Mouse (Mus musculus): ENCODE measurements around the gene Spata17.

The Spata17 gene

DNA sequence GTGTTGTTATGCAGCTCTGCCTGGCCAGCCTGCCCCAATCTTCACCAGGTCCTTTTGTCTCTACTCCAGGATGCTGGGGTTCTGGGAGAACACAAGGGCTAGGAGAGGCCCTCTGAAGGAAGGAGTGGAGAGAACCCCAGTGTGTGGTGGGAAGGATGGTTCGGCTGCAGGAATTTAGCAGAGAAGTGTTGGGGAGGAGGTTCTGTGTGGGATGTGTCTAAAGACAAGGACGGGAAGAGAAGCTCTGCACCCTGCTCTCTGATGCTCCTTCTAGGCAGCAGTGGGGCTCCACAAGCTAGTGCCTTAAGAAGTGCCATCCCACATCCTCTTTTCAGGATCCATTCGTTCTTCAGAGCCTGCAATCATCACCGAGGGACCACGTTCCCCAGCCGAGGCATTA, 129.2 kb downstream of the Spata17 start:
- DNase-seq (ENCODE audit: low spot score in 2 of 2), result no peak

DNA sequence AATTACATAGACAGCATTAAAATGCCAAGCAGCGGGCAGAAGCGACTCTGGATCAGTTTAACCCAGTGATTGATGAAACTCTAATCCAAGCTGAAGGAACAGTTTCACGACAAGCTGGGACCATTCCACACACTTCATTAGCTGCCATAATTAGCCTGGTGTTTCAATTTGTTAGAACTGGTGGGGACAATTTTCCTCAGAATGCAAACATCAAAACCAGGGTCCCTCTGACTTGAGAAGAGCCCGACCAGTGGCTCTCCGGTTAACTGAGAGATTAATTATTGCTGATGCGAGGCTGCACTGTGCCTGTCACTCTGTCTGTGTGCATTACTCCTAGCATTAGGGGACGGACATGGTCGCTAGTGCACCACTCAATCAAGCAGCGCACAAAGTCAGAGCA, 137.9 kb downstream of the Spata17 start:
- DNase-seq (ENCODE audit: low spot score in 2 of 2), result no peak

DNA sequence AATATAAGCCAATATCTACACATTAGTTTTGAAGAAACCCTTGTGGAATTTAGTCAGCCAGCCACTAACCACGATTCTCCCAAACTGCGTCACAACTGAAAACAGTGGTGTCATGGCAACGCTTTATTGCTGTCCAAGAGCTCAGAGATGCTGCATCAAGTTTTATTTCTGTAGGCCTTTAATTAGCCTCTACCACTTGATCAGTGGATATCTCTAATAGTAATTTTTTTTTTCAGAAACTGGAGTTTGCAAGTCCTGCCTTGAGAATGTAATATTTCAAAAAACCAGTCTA, 138.3 kb downstream of the Spata17 start:
- DNase-seq (ENCODE audit: low spot score in 2 of 2), result no peak

DNA sequence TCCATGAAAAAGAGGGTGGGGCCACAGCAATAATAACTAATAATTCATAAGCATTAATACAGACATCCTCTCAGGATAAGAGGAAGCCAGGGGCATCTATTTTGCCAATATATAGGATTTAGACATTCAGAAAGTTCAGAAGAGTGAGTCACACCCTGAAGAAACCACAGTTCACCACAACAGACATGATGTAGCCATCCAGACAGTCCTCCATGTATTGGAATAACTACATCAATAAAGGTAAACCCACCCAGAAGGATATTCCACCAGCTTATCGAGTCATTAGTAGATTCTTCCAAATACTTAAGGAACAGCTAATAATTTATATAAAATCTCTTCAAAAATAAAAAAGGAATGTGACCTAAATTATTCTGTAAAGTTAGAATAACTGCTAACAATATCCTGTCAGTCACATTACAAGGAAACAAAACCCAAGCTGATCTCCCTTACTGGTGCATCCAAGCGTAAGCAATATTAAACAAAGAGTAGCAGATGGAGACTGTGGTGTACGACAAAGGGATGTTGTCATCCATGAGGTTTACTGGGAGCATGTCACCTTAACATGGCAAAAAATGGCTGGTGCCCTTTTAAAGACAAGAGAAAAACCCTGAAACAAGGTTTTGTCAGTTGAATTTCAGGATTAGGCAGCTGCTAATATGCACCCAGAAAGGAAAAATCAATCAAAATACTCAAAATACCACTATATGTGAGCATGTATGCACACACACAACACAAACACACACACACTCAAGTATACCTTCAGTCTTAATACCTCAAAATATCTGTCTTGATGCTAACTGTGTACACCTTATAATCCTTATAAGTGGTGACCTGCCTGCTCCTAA, 138.8 kb downstream of the Spata17 start:
- no peak for DNase-seq (ENCODE audit: low spot score in 2 of 2)

DNA sequence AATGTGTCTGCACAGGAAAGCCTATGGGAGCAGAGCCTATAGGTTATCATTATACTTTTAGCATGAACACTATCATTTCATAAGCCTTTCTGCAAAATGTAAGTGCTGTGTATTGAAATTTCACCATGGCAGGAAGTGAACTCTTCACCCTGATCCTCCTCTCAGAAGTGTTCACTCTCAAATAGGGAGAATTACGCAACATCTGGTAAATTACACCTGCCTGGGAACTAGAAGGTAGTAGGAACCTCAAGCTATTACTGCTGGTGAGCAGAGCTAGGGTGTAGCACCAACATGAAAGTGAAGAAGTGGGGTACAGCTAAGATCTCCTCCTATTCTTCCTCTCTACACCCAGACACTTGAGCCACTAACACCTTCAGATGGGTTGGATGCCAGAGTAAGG, 155.4 kb downstream of the Spata17 start:
- DNase-seq (ENCODE audit: low spot score in 2 of 2), result no peak

DNA sequence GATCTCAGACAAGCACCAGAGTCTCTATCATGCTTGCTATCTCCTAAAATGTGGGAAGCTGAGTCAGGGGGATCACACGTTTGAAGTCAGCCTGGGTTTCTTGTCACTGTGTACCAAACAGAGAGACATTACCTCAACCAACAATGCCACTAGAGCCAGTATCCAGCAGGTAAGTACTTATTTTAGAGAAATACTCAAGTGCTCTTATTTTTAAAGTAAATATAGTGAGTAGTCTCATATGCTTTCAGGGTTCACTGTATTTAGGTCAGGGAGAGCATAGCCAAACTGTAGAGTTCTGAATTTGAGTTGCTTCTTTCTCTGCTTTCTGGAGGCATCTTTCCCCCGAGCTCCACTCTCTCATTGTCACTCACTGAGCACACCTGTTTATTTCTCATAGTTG, 160.9 kb downstream of the Spata17 start:
- no peak for DNase-seq (ENCODE audit: low spot score in 2 of 2)

DNA sequence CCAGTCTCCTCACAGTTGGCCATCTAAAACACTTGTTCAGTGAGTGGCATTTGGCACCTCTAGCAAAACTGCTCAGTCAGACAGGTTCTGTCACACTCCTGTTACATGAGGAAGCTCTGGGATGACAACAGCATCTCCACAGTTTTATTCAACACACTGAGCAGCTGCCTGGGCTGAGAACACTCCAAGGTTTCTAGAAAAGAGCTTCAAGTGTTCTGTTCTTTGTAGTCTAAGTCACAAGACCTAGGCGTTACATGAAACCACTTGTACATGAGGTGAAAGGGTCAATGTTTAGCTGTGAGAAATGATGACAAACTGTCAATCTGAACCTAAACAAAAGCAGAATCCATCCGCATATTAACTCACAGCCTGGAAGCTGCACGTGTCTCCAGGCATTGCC, 161.4 kb downstream of the Spata17 start:
- no peak for DNase-seq (ENCODE audit: low spot score in 2 of 2)

DNA sequence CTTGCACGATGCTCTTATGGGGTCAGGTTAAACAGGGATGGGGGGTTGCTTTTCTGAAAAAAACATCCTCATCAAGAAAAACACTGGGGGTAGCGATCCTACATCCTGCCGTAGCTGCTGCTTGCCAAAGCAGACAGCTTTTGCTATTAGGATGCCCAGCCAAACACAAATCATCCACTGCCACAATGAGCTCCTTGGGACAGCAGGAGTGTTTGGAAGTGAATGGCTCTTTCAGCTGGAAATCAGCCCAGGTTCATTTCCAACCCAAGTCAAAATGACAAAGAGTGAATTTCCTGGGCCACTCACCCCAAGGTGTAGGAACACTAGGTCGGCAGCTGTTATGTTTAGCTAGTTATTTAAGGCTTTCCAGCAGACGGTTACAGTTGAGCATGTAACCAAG, 162.7 kb downstream of the Spata17 start:
- no peak for DNase-seq (ENCODE audit: low spot score in 2 of 2)

DNA sequence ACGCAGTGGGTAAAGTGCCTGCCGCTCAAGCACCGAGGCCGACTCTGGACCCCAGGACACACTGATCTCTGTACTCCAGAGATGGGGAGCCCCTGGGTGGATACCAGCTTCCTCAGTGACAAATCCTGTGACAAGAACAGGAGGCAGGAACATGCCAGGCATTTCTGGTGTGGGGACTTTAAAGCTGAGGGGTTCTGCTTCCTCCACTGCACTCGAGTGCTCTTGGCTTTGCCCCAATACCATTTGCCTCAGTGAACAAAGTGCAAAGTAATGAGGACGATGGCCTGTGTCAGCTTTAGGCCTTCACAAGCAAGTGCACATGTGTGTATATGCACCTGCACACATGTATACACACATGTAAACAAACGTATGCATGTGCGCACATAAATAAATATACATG, 164.0 kb downstream of the Spata17 start:
- no peak for DNase-seq (ENCODE audit: low spot score in 2 of 2)

DNA sequence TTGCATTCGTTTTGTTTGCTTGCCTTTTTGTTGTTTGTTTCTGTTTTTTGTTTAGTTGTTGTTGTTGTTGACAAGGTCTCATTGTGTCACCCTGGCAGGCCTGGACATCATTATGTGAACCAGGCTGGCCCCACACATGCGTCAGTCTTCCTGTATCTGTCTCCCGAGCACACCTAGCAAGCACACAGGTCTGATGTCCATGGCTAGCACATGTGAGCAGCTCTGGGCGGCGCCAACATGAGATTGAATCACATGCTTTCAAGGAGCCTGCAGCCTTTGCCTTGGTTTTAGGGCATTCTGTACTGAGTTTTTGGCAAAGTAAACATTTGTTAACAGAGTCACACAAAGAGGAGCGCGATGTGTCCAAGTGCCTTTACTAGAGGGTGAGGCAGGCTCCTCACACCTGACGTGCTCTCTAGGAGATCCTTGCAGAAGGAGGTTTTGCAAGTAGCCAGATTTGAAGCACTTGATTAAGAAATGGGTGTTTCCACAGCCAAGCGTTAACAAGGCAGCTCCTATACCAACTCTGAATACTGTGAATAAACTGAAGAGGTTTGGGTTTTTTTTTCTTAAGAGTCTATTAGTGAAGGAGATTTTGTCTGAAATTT, 166.5 kb downstream of the Spata17 start:
- no peak for DNase-seq (ENCODE audit: low spot score in 2 of 2)

DNA sequence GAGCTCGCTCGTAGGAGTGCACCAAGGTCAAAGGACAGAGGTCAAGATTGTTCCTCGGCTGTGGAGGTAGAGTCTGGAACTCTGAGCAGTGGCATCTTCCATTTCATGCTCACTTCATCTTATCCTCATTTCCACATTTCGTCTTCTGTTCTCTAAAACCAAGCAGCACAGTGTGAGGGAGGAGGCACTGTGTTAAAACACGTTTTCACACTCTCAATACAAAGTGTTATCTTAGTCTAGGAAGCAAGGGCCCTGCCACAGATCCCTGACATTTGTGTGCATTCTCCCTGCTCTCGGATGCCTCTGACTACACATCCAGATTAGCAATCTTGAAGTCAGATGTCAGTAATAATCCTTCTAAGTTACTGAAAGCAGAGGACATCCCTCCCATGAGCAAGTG, 170.5 kb downstream of the Spata17 start:
- no peak for DNase-seq (ENCODE audit: low spot score in 2 of 2)

DNA sequence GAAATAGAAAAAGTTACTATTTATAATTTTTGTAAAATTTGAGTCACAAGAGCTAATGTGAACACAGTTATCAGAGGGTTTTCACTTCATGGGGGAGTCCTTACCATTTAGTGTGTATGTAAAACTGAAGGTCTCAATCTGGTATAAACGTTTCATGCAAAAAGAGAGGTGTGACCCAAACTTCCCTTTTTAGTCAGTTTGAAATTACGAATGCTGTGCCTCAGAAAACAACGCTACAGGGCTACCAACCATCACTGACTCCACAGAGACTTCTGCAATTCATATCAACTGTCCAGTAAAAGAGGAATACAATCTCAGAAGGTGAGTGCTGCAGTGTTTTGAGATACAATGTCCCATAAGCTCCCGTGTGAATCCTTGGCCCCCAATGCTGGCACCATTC, 175.5 kb downstream of the Spata17 start:
- no peak for DNase-seq (ENCODE audit: low spot score in 2 of 2)

DNA sequence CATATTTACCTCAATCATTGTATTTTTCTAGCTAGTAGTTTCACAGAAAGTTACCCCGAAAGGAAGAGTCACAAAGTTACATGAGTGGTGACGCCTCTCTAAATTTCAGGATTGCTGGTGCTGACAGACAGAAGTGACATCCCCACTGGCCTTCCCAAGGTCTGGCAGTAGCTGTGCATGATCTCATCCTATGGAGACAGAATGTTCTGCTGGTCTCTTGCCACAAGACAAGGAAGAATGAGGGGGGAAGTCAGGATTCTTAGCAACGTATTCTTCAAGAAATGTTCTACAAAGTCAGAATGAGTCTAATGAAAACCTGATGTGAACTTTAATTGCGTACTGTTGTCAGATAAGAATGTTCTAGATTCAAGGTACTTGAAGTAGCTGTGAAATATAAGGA, 179.5 kb downstream of the Spata17 start:
- no peak for DNase-seq (ENCODE audit: low spot score in 2 of 2)

DNA sequence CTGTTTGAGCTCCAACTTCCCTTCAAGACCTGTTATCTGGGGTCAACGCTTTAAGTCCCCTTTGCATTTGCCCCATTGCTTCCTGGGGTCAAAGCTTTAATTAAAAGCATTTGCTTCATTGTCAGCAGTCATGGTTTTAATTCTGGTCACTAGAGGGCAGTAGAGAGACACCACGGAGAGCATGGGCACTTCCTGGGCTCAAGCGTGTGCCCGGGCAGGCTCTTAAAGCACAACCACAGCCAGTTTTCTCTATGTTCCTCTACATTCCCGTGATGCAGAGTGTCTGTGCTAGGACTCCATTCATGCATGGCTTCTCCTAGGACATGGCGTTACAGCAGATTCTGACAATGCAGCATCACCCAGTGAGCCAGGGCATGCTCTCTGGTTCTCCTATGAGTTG, 183.5 kb downstream of the Spata17 start:
- no peak for DNase-seq (ENCODE audit: low spot score in 2 of 2)

DNA sequence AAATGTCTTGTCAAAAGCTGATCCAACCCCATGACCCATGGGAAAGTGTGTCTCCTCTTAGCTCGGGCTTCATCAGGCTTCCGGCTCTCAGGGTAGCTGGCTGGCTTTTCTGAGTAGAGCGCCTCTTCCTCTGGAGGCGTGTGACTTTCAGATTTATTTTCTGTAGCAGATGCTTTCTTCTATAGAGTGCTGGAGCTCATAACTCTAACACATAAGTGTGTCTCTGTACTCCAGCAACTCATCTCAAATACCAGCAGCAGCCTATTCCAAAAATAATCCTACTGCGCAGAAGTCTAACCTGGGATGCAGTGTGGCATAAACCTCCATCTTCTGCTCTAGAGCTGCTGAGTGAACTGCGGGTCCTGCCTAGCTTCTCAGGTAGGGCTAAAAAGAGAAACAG, 186.4 kb downstream of the Spata17 start:
- no peak for DNase-seq (ENCODE audit: low spot score in 2 of 2)

DNA sequence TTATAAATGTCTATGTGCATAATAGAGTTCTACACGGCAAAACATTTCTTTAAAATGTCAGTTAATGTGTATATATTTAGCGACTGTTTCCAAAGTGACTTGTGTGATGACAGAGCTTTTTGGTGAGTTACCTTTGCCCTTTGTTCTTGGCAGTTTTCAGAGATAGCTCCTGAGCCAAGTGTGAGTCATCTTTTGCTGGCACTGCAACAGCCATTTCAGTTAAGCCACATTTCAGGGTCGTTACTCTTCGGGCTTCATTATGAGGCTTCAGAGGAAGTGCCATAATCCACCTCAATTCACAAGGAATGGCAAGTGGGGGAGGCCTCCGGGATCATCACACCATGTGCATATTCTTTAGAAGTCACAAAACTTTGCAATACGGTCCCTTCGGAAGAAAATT, 195.3 kb downstream of the Spata17 start:
- DNase-seq (ENCODE audit: low spot score in 2 of 2), result no peak

DNA sequence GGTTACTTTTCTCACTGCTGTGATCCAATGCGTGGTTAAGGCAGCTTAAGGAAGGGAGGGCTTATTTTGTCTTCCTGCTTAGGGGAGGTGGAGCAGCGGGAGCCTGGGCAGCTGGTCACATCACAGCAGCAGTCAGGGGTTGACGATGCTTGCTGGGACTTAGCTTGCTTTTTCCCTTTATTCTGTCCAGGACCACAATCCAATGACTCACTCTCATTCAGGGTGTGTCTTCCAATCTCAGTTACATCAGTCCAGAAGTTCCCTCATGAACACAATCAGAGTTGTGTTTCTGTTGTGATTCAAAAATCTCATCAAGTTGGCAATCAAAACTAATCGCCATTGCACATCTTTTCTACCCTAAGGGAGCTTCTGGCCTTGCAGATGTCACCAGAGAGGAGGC, 199.1 kb downstream of the Spata17 start:
- DNase-seq (ENCODE audit: low spot score in 2 of 2), result no peak

DNA sequence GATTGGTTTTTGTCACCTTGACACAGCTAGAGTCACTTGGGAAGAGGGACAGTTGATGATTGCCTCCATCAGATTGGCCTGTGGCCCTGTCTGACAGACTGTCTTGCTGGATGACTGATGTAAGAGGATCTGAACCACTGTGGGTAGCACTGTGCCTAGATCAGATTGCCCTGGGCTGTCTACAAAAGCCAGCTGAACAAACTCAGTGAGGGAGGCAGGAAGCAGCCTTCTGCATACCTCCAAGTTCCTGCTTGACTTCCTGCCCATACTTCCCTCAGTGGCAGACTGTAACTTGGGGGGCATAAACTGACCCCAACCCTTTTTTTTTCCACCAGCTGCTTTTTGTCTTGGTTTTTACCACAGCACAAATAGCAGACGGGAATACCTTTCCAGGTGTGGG, 199.6 kb downstream of the Spata17 start:
- no peak for DNase-seq (ENCODE audit: low spot score in 2 of 2)

DNA sequence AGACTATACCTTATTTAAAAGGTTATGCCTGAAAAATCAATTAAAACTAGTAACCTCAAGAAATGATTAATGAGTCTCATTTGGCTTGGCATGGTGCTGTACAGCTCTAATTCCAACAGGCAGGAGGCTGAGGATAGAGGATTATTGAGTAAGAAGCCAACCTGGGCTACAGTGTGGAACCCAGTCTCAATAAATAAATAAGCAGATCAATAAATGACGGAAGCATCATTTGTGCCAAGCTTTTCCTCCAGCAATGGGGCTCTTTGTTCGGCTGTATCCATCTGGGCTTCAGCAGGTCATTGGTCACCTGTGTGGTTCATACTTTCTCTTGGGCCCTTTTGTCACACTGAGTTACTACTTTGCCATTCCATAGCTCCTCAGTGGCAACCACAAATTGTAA, 201.1 kb downstream of the Spata17 start:
- no peak for DNase-seq (ENCODE audit: low spot score in 2 of 2)

DNA sequence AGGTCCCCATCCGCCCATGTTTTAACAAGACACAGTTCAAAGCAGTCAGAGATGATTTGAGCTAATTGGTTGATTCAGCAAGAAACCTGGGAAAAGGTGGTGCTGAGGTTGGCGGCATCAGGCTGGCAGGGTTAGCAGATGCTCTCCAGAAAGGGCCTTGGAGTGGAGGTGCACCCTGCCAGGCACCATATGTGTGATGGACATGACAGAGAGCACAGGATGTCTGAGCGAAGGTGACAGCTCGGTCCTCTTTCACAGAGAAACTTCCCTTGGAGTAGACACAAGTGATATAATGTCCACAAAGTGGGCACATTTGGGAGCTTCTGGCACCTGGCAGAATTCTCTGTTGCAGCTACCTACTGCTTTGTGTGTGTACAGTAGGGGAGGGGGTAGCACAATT, 203.7 kb downstream of the Spata17 start:
- no peak for DNase-seq (ENCODE audit: low spot score in 2 of 2)

DNA sequence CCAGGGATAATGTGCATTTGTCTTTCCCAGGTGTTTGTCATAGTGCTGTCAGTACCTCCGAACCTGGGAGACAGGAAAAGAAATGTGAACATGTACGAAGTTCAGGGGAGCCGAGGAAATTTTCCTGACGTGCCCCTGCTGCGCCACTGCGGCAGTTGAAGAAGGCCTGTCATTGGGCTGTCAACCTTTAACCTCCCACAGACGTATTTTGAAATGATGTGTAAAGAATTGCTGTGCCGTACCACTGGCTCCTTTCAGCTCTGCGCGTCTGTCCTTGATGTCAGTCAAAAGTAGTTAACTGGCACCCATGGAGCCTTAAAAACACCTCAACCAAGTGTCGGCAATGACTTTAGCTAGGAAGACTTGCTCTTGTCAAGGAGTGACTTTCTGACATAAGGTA, 205.2 kb downstream of the Spata17 start:
- no peak for DNase-seq (ENCODE audit: low spot score in 2 of 2)

DNA sequence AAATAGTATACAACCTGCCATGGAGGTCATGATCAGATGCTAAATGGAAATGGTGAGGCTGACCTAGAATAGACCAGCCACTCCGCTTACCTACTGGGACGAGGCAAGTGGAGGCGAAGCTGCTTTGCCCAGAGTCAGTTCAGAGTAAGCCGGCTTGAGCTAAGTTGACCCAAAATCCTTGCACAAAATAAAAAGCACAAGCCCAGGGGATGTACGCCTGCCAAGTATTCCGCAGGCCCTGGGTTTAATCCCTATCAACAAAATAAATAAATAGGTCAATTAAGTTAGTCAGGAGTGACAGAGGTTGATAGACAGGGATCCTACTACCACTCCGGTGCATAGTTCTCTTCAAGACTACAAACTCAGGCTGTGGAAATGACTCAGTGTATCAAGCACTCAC, 207.0 kb downstream of the Spata17 start:
- DNase-seq (ENCODE audit: low spot score in 2 of 2), result no peak

DNA sequence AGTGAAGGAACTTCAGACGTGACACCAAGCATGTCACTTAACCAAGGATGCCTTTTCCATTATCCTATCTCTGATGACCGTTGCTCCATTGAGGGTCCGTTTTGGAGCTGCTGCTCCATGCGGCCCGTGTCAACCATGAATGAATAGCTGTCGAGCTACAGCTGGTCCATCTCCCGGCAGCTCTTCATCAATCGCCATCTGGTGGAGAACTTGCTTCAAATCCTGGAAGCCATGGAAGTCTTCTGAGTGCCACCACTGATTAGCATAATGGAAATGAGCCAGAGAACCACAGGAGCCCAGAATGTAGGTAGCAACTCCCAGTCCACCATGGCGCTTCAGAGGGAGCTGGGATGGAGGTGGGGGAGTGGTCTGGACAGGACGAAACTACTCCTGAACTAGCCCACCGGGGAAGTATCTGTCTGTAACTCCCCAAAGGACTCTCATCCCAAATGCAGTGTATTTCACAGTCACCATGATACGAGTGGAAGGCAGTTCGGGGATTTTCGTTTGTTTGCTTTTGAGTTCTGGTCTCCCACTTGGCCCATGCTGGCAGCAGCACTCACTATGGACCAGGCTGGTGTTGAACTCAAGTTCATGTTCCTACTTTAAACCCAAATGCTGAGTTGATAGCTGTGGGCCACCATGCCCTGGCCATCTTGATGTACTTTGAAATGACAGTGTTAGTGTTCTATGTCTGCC, 208.9 kb downstream of the Spata17 start:
- no peak for DNase-seq (ENCODE audit: low spot score in 2 of 2)

All from frontal cortex, postnatal 14 days (tissue).